Mouse (Mus musculus): ENCODE measurements around the gene Lman2l. TPM values are rescaled to one million over a fixed set of nuclear protein-coding genes. Genes with fewer than 3 reads are reported as not detected.

Lman2l gene
- polyA plus RNA-seq, 1 experiment = 28.7 TPM

GRCm38 (mm10) chr1:36461829-36462228 is 16.8 kb upstream of the Lman2l start:
- Histone ChIP-seq H3K27me3 (replicated peaks; ENCODE audit: control insufficient read depth, insufficient read depth, low read length) (no peaks in the 10 kb centered on the region), H3K27ac (ENCODE audit: insufficient read depth, low read depth, low read length) (no peak overlapping the region), H3K4me3 (ENCODE audit: insufficient read depth, low read depth, low read length) (no peak overlapping the region), H3K4me1 (ENCODE audit: control insufficient read depth, insufficient read depth, low read length) (no peaks in the 10 kb centered on the region), H3K36me3 (ENCODE audit: control insufficient read depth, insufficient read depth, low read length) (no peaks in the 10 kb centered on the region)
- TF ChIP-seq POLR2A (IDR thresholded peaks at IDR 0.05; ENCODE audit: low read depth, low read length) = no peak
- no peak for TF ChIP-seq CTCF (conservative IDR thresholded peaks at IDR 0.05; ENCODE audit: insufficient read depth, insufficient read length, low read depth, low read length)
- no peak for DNase-seq
- 36% methylated on average over 2 of the region's 2 CpGs for WGBS

GRCm38 (mm10) chr1:36458169-36458568 is 13.1 kb upstream of the Lman2l start:
- H3K36me3 ChIP-seq (ENCODE audit: control insufficient read depth, insufficient read depth, low read length) = no peaks in the 10 kb centered on the region
- 88% methylated on average over 5 of the region's 5 CpGs for WGBS
- no peaks in the 10 kb centered on the region for H3K27me3 ChIP-seq (replicated peaks; ENCODE audit: control insufficient read depth, insufficient read depth, low read length)
- no peak for TF ChIP-seq CTCF (conservative IDR thresholded peaks at IDR 0.05; ENCODE audit: insufficient read depth, insufficient read length, low read depth, low read length)
- no peak for TF ChIP-seq POLR2A (IDR thresholded peaks at IDR 0.05; ENCODE audit: low read depth, low read length)
- DNase-seq = no peak
- no peaks in the 10 kb centered on the region for H3K4me1 ChIP-seq (ENCODE audit: control insufficient read depth, insufficient read depth, low read length)
- H3K27ac ChIP-seq (ENCODE audit: insufficient read depth, low read depth, low read length) = no peak overlapping the region
- H3K4me3 ChIP-seq (ENCODE audit: insufficient read depth, low read depth, low read length) = no peak overlapping the region

GRCm38 (mm10) chr1:36457388-36458014 is 12.4 kb upstream of the Lman2l start:
- H3K4me1 ChIP-seq (ENCODE audit: control insufficient read depth, insufficient read depth, low read length) = no peaks in the 10 kb centered on the region
- TF ChIP-seq CTCF (conservative IDR thresholded peaks at IDR 0.05; ENCODE audit: insufficient read depth, insufficient read length, low read depth, low read length) (no peak), POLR2A (IDR thresholded peaks at IDR 0.05; ENCODE audit: low read depth, low read length) (no peak)
- WGBS = 28% methylated on average over 7 of the region's 7 CpGs
- H3K4me3 ChIP-seq (ENCODE audit: insufficient read depth, low read depth, low read length) = no peak overlapping the region
- no peak overlapping the region for H3K27ac ChIP-seq (ENCODE audit: insufficient read depth, low read depth, low read length)
- no peaks in the 10 kb centered on the region for H3K36me3 ChIP-seq (ENCODE audit: control insufficient read depth, insufficient read depth, low read length)
- no peak for DNase-seq
- H3K27me3 ChIP-seq (replicated peaks; ENCODE audit: control insufficient read depth, insufficient read depth, low read length) = no peaks in the 10 kb centered on the region

- Histone ChIP-seq H3K27me3 (replicated peaks; ENCODE audit: control insufficient read depth, insufficient read depth, low read length) (no peaks in the 10 kb centered on the region), H3K4me1 (ENCODE audit: control insufficient read depth, insufficient read depth, low read length) (no peaks in the 10 kb centered on the region), H3K4me3 (ENCODE audit: insufficient read depth, low read depth, low read length) (no peak overlapping the region), H3K36me3 (ENCODE audit: control insufficient read depth, insufficient read depth, low read length) (no peaks in the 10 kb centered on the region), H3K27ac (ENCODE audit: insufficient read depth, low read depth, low read length) (no peak overlapping the region)
- TF ChIP-seq CTCF (conservative IDR thresholded peaks at IDR 0.05; ENCODE audit: insufficient read depth, insufficient read length, low read depth, low read length) (peak; percentile 53), POLR2A (IDR thresholded peaks at IDR 0.05; ENCODE audit: low read depth, low read length) (no peak)
- 88% methylated on average over 6 of the region's 6 CpGs for WGBS
- no peak for DNase-seq
Measured at GRCm38 (mm10) chr1:36454055-36454815, 9.2 kb upstream of the Lman2l start.

GRCm38 (mm10) chr1:36446841-36447240 is 1.8 kb upstream of the Lman2l start:
- H3K4me3 ChIP-seq (ENCODE audit: insufficient read depth, low read depth, low read length) = no peak overlapping the region
- DNase-seq = no peak
- H3K27me3 ChIP-seq (replicated peaks; ENCODE audit: control insufficient read depth, insufficient read depth, low read length) = no peaks in the 10 kb centered on the region
- H3K27ac ChIP-seq (ENCODE audit: insufficient read depth, low read depth, low read length) = no peak overlapping the region
- TF ChIP-seq CTCF (conservative IDR thresholded peaks at IDR 0.05; ENCODE audit: insufficient read depth, insufficient read length, low read depth, low read length) (no peak), POLR2A (IDR thresholded peaks at IDR 0.05; ENCODE audit: low read depth, low read length) (no peak)
- no peaks in the 10 kb centered on the region for H3K36me3 ChIP-seq (ENCODE audit: control insufficient read depth, insufficient read depth, low read length)
- peaks cover 5% of the 10 kb centered on the region; the same call in 1 of the 2 replicates for H3K4me1 ChIP-seq (ENCODE audit: control insufficient read depth, insufficient read depth, low read length)
- 88% methylated on average over 5 of the region's 5 CpGs for WGBS

GRCm38 (mm10) chr1:36446106-36446824 is 1.2 kb upstream of the Lman2l start:
- H3K4me1 ChIP-seq (ENCODE audit: control insufficient read depth, insufficient read depth, low read length) = peaks cover 5% of the 10 kb centered on the region; the same call in 1 of the 2 replicates
- 74% methylated on average over 5 of the region's 5 CpGs for WGBS
- no peak overlapping the region for H3K27ac ChIP-seq (ENCODE audit: insufficient read depth, low read depth, low read length)
- no peaks in the 10 kb centered on the region for H3K36me3 ChIP-seq (ENCODE audit: control insufficient read depth, insufficient read depth, low read length)
- no peak overlapping the region for H3K4me3 ChIP-seq (ENCODE audit: insufficient read depth, low read depth, low read length)
- no peaks in the 10 kb centered on the region for H3K27me3 ChIP-seq (replicated peaks; ENCODE audit: control insufficient read depth, insufficient read depth, low read length)
- TF ChIP-seq POLR2A (IDR thresholded peaks at IDR 0.05; ENCODE audit: low read depth, low read length) (no peak), CTCF (conservative IDR thresholded peaks at IDR 0.05; ENCODE audit: insufficient read depth, insufficient read length, low read depth, low read length) (no peak)
- DNase-seq = no peak

GRCm38 (mm10) chr1:36445508-36445907 is 437 bp upstream of the Lman2l start:
- H3K36me3 ChIP-seq (ENCODE audit: control insufficient read depth, insufficient read depth, low read length) = no peaks in the 10 kb centered on the region
- H3K27me3 ChIP-seq (replicated peaks; ENCODE audit: control insufficient read depth, insufficient read depth, low read length) = no peaks in the 10 kb centered on the region
- no peak for DNase-seq
- no peak for TF ChIP-seq POLR2A (IDR thresholded peaks at IDR 0.05; ENCODE audit: low read depth, low read length)
- TF ChIP-seq CTCF (conservative IDR thresholded peaks at IDR 0.05; ENCODE audit: insufficient read depth, insufficient read length, low read depth, low read length) = no peak
- H3K4me1 ChIP-seq (ENCODE audit: control insufficient read depth, insufficient read depth, low read length) = peaks cover 5% of the 10 kb centered on the region; the same call in 1 of the 2 replicates
- H3K27ac ChIP-seq (ENCODE audit: insufficient read depth, low read depth, low read length) = 0 out of 2 replicates have a peak overlapping the region, but pooled peaks have one; percentile 19
- 29% methylated on average over 8 of the region's 8 CpGs for WGBS
- no peak overlapping the region for H3K4me3 ChIP-seq (ENCODE audit: insufficient read depth, low read depth, low read length)

Data from kidney, adult 2 months (tissue).